Mouse (Mus musculus) stomach, embryonic 16.5 days (tissue): ENCODE measurements around the gene Aff3. TPM values are rescaled to one million over a fixed set of nuclear protein-coding genes. Genes with fewer than 3 reads are reported as not detected.

Experiments
- ATAC-seq: fragments of 200-750 bp; cut with Nextera tagmentation; 2 replicates; pipeline ENCODE4 v1.8.0; 2017; ENCODE audit warnings: moderate number of reproducible peaks, moderate TSS enrichment; ENCODE audit not compliant: insufficient read depth, low FRiP score
- H3K27ac ChIP-seq: fragments of 300-500 bp; sonication (generic); 2 replicates; pipeline ENCODE4 v1.5.1; 2014; ENCODE audit warnings: low read length
- H3K27me3 ChIP-seq: fragments of 300-500 bp; sonication (generic); 2 replicates; pipeline ENCODE4 v1.6.1; 2014; ENCODE audit warnings: low read length, control low read depth, mixed read lengths; ENCODE audit not compliant: control insufficient read depth, insufficient read depth
- H3K36me3 ChIP-seq: fragments of 300-500 bp; sonication (generic); 2 replicates; pipeline ENCODE4 v1.6.1; 2014; ENCODE audit warnings: low read length; ENCODE audit not compliant: control insufficient read depth, insufficient read depth
- H3K4me1 ChIP-seq: fragments of 300-500 bp; sonication (generic); 2 replicates; pipeline ENCODE4 v1.6.1; 2014; ENCODE audit warnings: low read length, control low read depth, mixed read lengths; ENCODE audit not compliant: control insufficient read depth, insufficient read depth
- H3K4me2 ChIP-seq: fragments of 300-500 bp; sonication (generic); 2 replicates; pipeline ENCODE4 v1.6.1; 2014; ENCODE audit warnings: low read depth, low read length, mixed read lengths
- H3K4me3 ChIP-seq: fragments of 300-500 bp; sonication (generic); replicated peaks from 2 replicates; pipeline ENCODE4 v1.5.1; 2014; ENCODE audit warnings: mild to moderate bottlenecking, low read length
- H3K9ac ChIP-seq: fragments of 300-500 bp; sonication (generic); 2 replicates; pipeline ENCODE4 v1.6.1; 2014; ENCODE audit warnings: low read length
- H3K9me3 ChIP-seq: fragments of 300-500 bp; sonication (generic); replicated peaks from 2 replicates; pipeline ENCODE4 v1.6.1; 2016; ENCODE audit warnings: low read length, control low read depth; ENCODE audit not compliant: control insufficient read depth
- WGBS: fragments of 180-500 bp; shearing (Covaris S2); extraction: QIAGEN DNeasy Blood & Tissue Kit; methylation state at CpG from one replicate; pipeline ENCODE4 v1.1.7; 2014; 5-methylcytosine and 5-hydroxymethylcytosine counted together
- polyA plus RNA-seq: library from polyadenylated mRNA; unstranded; fragments of >200 nt; fragmentation: Nextera tagmentation; extraction: Ambion mirVana; gene quantifications from 2 replicates; pipeline ENCODE4 v1.2.1, GENCODE M21; 2015

The Aff3 gene
- polyA plus RNA-seq, 1 experiment from 2014 or later = 3.0 TPM

DNA sequence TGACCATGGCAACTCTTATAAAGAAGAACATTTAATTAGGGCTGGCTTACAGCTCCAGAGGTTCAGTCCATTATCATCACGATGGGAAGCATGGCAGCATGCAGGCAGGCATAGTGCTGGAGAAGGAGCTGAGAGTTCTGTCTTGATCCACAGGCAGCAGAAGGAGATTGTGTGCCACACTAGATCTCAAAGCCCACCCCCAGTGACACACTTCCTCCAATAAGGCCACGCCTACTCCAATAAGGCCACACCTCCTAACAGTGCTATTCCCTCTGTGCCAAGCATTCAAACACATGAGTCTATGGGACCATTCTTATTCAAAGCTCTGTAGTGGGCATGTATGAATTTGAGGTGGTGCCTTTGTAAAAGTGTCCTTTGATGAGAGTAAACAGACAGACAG lies 523.8 kb downstream of the Aff3 start:
- ATAC-seq = no peak
- no peaks in the 10 kb centered on the region for H3K4me1 ChIP-seq
- no peaks in the 10 kb centered on the region for H3K36me3 ChIP-seq
- no peak overlapping the region for H3K27ac ChIP-seq
- H3K4me2 ChIP-seq = no peak overlapping the region
- no peak overlapping the region for H3K9ac ChIP-seq
- H3K9me3 ChIP-seq = no peaks in the 10 kb centered on the region
- no peak overlapping the region for H3K4me3 ChIP-seq
- H3K27me3 ChIP-seq = no peaks in the 10 kb centered on the region
- WGBS = 70% methylated on average over 2 of the region's 2 CpGs

DNA sequence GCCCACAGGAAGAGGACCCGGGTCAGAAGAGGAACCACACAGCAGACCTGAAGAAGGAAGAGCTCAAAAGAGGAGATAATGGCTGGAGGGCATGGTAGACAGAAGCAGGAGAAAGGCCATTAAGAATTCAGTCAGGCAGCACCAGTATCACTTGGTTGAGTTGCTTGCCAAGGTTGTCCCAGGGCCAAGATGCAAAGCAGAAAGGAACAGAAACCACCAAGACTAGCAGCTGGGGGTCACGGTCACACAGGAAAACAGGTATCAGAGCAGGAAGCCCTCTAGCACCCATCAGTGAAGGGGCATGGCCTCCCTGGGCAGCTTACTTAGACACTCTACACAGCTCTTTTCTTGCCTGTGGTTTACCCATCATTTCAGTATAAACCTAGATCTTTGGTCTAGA lies 525.4 kb downstream of the Aff3 start:
- Histone ChIP-seq H3K9ac (no peak overlapping the region), H3K4me2 (no peak overlapping the region), H3K4me3 (no peak overlapping the region), H3K27me3 (no peaks in the 10 kb centered on the region), H3K4me1 (no peaks in the 10 kb centered on the region), H3K27ac (no peak overlapping the region), H3K9me3 (no peaks in the 10 kb centered on the region), H3K36me3 (no peaks in the 10 kb centered on the region)
- no peak for ATAC-seq
- WGBS = 69% methylated on average over 2 of the region's 2 CpGs

DNA sequence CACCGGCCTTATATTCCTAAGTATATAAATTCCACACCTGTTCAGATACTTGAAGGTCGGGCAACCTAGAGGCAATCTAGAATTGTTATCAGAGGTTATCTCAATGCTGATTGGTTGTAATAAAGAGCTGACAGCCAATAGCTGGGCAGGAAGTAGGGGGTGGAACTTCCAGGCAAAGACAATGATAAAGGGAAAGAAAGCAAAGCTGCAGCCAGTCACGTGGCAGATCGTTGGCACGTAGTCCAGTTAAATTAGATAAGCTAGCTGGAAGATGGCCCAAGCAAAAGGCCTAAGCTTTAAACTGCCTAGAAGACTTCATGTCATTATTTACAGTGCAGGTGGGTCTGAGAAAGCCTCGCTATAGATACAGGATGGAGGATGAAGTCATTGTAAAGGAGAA lies 531.8 kb downstream of the Aff3 start:
- Histone ChIP-seq H3K4me1 (peaks cover 16% of the 10 kb centered on the region), H3K27me3 (no peaks in the 10 kb centered on the region), H3K9ac (no peak overlapping the region), H3K4me2 (no peak overlapping the region), H3K4me3 (no peak overlapping the region), H3K9me3 (no peaks in the 10 kb centered on the region), H3K36me3 (no peaks in the 10 kb centered on the region), H3K27ac (no peak overlapping the region)
- 55% methylated on average over 6 of the region's 6 CpGs for WGBS
- ATAC-seq = no peak

DNA sequence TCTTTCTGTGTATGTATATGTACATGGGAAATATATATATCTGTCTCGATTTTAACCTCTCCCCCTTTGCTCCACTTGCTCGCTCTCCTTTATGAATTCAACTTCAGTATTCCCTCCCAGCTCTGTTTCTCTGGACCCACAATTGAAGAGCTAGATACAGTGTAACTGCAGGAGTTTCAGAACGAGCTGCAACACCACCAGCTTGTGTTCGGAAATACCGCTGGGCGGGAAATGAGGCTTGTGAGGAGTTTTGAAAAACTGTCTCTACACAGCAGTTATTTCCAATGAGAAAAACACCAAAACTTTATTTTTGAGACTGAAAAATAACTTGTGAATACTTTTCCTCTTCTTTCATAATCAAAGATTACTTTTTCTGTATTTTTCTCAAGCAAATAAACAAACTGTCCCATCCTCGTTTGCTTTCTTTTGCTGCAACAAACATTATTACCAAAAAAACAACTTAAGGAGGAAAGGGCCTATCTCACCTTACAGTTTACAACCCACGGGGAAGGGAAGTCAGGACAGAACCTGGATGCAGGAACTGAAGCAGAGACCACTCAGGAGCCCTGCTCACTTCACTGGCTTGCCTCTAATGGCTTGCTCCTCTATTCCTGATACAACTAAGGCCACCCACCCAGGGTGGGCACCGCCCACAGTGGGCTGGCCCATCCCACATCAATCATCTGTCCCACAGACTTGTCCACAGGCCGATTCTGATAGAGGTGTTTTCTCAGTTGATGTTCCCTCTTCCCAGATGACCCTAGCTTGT lies 533.9 kb downstream of the Aff3 start:
- Histone ChIP-seq H3K9me3 (no peaks in the 10 kb centered on the region), H3K27ac (no peak overlapping the region), H3K36me3 (no peaks in the 10 kb centered on the region), H3K4me2 (peak overlapping the region; percentile 90; the same call in 1 of the 2 replicates), H3K4me1 (peaks cover 23% of the 10 kb centered on the region), H3K9ac (no peak overlapping the region), H3K27me3 (no peaks in the 10 kb centered on the region), H3K4me3 (no peak overlapping the region)
- WGBS = 45% methylated on average over 10 of the region's 10 CpGs
- ATAC-seq = no peak

DNA sequence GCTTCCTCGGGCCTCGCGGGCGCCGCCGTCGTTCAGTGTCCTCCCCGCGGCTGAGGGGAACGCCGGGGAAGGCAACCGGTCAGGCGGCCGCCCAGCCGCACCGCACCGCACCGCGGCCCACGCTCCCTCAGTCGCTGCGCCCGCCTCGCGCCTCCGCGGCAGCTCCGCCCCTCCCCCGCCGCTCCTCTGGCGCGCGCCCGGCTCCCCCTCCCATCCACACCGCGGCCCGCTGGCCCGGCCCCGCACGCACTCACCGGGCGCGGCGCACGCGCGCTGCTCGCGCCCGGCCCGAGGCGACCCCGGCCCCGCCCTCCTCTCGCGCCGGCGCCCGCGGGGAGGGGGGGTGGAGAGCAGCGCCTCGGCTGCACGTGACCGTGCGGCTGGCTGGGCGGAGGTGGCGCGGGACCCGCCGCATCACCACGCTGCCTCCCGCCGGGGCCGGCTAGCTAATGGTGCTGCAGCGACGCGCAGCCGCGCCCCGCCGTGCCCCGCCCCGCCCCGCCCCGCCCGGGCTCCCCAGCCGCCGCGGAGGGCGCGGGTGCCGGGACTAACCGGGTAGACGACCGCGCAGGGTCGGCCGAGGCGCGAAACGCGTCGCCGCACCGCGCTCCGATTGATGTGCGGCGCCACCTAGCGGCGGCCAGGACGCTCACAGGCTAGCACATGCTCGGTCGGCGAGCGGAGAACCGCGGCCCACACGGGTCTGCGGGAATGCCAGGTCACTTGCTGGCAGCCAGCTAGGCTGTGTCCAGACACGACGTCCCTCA lies 535.1 kb downstream of the Aff3 start, which contains the start of gene Rev1:
Rev1 (minus strand) TSS at position 301 of the 767 bp plus-strand sequence.
- no peaks in the 10 kb centered on the region for H3K36me3 ChIP-seq
- peaks cover 23% of the 10 kb centered on the region for H3K4me1 ChIP-seq
- no peaks in the 10 kb centered on the region for H3K27me3 ChIP-seq
- H3K9ac ChIP-seq = peak within 1 kb of the TSS; percentile 93
- no peaks in the 10 kb centered on the region for H3K9me3 ChIP-seq
- H3K4me2 ChIP-seq = peak within 1 kb of the TSS; percentile 90
- peak within 1 kb of the TSS; percentile 82 for H3K27ac ChIP-seq
- ATAC-seq = peak; percentile 95
- WGBS = under 1% methylated on average over 85 of the region's 122 CpGs
- peak within 1 kb of the TSS; percentile 85 for H3K4me3 ChIP-seq

DNA sequence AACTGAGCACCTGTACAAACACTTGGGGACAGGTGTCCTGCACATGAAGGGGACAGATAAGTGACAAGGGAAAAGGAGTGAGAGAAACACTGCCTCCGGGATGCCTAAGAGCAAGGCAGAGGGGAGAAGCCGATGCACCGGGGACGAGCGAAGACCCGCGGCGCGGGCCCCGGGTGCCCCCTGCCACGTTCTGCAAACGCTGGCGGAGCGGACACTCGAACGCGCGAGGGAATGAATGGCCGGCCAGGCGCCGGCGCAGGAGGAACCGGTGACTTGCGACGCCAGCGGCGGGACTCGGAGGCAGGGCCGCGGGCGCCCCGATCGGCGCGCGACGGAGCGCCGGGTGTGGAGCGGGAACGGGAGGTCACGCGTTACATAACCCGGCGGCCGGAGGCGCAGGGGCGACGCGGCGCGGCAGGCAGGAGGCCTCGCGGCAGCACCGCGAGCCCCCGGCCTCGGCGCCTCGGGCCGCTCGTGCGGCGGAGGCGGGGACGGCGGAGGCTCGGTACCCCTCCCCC lies 535.8 kb downstream of the Aff3 start:
- H3K4me1 ChIP-seq = peaks cover 28% of the 10 kb centered on the region
- H3K4me2 ChIP-seq = peak overlapping the region; percentile 90
- ATAC-seq = peak; percentile 11; the same call in 1 of the 2 replicates
- H3K4me3 ChIP-seq = peak overlapping the region; percentile 85
- H3K36me3 ChIP-seq = no peaks in the 10 kb centered on the region
- H3K9me3 ChIP-seq = no peaks in the 10 kb centered on the region
- H3K9ac ChIP-seq = peak overlapping the region; percentile 93
- peak overlapping the region; percentile 82 for H3K27ac ChIP-seq
- H3K27me3 ChIP-seq = no peaks in the 10 kb centered on the region
- under 1% methylated on average over 44 of the region's 68 CpGs for WGBS

Other genes with a start within 250 kb of the Aff3 start
- 0.76 and 1.00 TPM in 2 replicates for gene Lonrf2, start 171.8 kb upstream of the Aff3 start, polyA plus RNA-seq
- gene Chst10, start 233.2 kb upstream of the Aff3 start, polyA plus RNA-seq = 2.7 TPM in 2 replicates